Mouse (Mus musculus) gastrocnemius, adult 8-10 months (tissue): ENCODE measurements at regions not wholly inside any gene's neighbourhood (a gene's known extent, or its start where the extent isn't known, plus 50 kb on each side); places are given as distances from the start of the nearest gene placed in this dataset.

Experiments
- DNase-seq, 2 experiments: peaks; one replicate each; pipeline ENCODE4 v3.0.0; 2022; ENCODE audit warnings: low spot score in 2 of 2

DNA sequence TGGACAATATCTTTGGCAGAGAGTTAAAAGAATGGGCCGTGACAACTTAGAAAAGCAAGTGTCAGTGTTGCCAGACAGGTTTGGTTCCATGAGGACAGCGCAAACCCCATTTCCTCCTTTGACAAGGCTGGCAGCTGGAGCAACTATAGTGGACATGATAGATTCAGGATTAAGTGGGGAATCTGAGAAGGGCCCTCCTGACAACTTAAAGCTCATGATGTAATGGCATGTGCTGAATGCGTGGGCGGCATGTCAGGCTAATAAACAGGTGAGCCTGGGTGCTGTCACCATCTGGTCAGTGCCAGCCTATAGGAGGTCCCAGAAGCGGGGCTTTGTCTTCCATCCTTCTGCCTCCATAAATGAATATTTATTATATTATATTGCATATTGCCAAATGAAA lies 326.3 kb downstream of the Gm11361 start:
- no peak for DNase-seq

DNA sequence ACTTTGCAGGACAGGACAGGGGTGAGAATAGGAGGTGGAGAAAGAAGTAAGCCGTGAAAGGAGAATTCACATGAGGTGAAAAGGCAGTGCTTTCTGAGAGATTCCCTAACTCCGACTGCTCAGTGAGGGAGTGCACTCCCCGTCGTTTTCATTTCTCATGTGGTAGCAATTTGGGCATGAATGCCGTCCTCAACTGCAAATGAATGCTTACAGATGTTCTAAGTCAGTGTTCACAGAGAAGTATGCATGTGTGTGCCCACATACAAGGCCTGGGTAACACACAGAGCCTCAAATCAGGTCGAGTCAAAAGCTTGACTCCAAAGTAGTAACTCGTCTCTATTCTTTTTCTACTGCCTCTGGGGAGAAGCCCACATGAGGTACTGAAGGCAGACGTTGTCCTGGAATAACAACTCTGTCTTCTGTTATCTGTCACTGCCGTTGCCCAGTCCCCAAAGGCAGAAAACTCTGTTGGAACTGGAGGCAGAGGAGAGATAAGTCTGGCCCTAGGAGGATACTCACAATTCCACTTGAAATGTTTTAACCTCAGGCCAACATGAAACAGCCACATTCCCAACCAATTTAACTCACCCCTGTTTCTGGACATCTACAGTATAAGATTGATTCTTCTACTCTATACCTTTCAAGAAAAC lies 318.0 kb downstream of the Gm11361 start:
- DNase-seq = no peak

- no peak for DNase-seq
Observed at GRCm38 (mm10) chr13:28573364-28573763, 316.0 kb downstream of the Gm11361 start.

- DNase-seq = no peak
Observed at GRCm38 (mm10) chr13:28572448-28572847, 315.1 kb downstream of the Gm11361 start.

DNA sequence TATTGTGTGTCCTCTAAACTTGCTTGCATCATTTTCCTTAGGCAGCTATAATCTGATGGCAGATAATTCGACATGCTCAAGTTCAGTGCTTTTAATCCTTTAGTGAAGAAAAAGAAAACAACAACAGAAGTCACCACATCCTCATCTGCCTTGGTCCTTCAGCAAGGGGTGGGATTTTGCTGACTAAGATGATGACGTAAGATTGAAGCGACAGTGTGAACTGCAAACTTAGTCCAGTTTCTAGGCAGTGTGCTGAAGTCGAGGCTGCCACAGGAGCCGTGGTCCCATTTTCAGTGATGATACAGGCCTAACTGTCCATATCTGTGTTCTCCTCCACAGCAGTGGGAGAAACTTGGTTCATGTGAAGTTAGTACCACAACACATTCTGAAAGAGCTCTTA lies 314.4 kb downstream of the Gm11361 start:
- DNase-seq = no peak

GRCm38 (mm10) chr13:28563585-28563984 lies 306.3 kb downstream of the Gm11361 start:
- no peak for DNase-seq

DNA sequence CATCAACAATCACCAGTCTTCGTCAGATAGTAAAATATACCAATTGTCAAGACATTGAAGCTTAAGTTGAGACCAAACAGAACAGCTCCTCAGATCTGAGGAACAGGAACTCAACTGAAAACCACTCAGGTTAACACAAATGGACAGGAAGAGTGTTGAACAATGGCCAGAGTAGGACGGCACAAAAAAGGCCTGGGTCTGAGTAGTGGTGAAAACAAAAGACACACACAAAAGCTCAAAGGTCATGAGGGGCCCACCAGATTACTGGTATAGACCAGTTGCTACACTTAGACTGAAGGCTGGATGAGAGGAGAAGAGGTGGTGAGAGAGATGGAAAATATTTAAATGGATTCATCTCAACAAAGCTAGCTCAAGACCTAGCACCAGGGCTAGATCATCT lies 302.8 kb downstream of the Gm11361 start:
- DNase-seq = no peak

- no peak for DNase-seq
Observed at GRCm38 (mm10) chr13:28557032-28557570, 299.8 kb downstream of the Gm11361 start.

DNA sequence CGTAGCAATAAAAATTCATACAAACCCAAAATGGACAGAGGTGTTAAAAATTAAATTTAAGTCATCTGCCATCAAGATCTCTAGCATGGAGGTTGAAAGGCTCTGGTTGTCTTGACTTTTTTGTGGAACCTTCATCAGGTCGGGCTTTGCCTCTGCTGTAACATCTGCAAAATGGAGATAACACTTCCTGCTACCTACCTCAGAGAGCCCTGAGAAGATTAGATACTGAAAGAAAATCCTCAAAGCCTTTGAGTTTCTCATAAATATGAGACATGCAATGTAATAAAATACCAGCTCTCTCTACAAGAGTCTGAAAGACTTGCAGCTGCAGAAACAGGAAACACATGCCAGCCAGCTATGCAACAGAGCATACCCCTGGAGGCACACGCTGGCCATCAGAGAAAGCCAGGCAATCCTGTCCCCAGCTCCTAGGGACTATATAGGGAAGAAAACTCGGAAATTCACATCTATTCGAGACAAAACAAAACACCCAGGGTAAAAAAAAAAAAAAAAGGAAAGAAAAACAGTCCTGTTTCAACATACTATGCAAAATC lies 299.1 kb downstream of the Gm11361 start:
- DNase-seq = no peak

DNA sequence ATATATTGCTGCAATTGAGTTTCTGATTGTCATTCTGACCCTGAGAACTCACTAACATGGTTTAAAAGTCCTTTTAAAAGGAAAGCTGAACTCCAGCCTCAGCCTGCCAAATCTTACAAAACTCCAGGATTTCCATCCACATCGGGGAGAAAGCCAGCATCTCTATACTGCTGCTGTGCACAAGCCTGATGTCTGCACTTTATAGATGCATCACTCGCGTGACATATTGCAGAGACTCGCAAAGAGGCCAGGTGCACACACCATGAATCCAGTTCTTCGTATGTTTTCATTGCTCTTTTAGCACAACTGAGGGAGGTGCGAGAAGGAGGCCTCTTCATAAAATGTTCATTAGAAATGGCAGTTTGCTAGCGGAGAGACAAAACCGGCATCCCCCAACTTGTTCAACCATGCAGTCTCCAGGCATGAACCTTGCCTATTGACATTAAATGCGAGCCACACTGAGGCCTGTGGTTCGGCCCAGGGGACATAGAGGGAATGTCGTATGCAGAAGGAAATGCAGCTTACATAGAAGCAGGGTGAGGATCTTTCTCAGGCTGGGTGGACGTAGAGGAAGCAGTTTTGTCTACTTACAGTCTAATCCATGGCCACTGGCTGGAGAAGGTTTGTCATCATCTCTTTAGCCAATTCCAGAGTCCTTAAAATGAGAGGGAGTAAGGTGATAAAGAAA lies 297.0 kb downstream of the Gm11361 start:
- DNase-seq = no peak

DNA sequence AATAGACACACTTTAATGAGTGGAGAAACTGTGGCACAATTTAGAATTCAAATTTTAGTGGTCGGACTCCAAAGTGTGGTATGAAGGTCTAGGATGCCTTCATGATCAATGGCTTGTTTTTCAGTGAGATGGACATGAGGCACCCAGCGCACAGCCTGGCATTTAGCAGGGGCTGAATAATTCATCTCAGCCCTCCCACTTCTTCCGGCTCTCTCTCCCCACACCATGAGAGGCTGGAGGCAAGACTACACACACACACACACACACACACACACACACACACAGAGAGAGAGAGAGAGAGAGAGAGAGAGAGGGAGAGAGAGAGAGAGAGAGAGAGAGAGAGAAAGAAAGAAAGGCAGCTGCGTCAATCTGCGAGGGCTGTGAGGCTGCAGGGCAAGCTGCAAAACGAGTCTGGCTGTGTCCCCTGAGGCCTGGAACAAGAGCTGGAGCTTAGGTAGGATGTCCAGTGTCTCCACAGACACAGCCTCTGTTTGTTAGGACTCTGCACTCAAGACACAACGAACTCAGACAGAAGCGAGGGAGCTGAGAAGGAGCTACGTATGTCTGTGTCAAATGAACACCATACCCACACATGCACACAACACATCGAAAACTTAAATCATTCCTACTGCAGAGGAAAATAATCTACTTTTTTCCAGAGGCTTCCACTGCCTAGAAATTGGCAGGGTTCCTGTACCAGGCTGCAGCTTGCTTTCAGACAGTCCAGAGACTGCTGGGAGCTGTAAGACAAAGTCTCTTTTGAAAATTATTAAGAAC lies 295.8 kb downstream of the Gm11361 start:
- no peak for DNase-seq

- DNase-seq = no peak
Observed at GRCm38 (mm10) chr13:28551555-28551954, 294.2 kb downstream of the Gm11361 start.

DNA sequence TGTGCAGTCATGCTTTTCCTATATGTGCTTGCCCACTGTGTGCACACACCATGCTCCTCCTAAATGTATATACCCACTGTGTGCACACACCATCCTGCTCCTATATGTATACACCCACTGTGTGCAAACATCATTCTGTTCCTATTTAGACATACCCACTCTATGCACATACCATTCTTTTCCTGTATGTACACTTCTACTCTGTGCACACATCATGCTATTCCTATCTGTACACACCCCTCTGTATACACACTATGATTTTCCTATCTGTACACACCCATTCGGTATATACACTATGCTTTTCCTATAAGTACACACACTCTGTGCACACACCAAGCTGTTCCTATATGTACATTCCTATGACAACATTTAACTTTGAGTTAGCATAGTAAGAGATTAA lies 288.5 kb downstream of the Gm11361 start:
- DNase-seq = no peak

DNA sequence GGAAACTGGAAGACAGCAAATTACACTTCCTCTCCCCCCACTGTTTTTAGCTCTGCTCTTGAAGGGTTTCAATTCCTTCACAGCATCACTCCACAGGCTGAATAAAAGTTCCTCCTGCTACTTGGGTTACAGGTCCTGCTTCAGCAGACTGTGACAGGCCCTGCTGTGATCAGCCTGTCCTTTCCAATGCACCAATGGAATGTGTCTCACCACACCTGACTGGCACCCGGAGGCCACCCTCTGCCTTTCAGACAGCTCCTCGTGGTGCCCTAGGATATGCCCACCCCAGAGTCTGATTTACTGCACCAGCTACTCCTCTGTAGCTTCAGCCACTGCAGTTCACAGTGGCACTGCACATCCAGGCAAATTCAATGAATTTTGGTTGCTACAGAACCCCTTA lies 288.0 kb downstream of the Gm11361 start:
- no peak for DNase-seq

DNA sequence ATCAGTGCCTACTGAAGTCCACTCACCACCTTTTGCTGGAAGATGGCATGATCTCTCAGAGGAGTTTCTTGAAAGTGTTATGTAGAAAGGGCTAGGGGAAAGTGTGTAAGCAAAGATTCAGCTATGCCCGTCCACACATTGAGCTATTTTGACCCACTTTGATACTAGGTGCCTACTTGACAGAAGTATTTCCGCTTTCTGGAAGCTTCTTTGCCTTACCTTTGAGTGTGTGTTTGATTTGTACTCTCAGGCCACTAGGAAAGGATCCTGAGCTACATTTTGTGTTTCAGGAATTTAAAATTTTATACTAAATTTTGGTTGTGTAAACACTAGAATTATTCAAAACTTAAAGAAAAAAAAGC lies 287.5 kb downstream of the Gm11361 start:
- no peak for DNase-seq

DNA sequence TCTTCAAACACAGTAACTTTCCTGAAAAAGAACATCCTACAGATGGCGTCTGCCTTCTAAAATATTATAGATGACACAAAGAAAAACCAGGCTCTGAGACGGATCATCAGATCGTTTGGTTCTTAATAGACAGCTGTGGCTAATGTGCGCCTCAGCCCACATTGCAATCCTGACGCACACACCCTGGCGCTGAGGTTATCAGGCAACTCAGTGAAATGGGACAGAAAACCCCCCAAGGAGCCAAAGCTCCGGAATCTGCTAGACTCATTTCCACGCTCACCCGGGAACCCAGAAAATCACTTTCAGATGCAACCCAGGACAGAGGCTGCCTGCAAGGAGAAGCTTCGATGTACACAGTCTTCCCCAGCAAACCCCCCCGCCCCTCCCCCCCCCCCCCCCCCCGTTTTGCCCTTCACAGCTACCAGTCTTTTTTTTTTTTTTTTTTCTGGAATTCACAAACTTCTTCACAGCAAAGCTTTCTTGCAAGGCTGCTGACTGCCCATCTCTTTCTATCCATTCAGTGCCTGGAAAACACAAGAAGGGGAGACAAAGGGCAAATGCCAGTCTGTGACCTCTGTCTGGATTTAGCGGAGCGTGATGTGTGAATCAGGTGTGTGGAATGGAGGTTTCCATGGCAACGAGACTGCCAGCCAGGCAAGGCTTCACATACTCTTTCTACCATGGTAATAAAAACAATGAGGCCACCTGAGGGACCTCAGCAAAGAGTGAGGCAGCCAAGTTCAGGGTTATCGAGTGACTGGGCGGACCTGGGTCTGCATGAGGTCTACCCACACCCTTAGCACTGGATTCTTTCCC lies 286.9 kb downstream of the Gm11361 start:
- no peak for DNase-seq

DNA sequence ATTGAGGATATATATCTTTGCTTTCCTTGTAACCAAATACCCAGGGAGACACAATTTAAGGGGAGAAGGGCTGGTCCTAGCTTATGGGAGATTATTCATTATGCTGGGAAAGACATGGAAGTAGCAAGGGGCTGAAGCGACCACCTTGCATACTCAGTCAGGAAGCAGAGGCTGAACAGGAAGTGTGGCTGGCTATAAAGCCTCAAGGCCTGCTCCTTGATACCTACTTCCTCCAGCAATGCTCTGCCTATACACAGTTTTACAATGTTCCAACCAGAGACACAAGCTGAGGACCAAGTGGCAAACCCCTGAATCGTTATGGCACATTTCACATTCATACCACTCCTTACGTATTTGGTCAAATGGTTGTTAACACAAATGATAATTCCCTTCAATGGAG lies 284.3 kb downstream of the Gm11361 start:
- DNase-seq = no peak

DNA sequence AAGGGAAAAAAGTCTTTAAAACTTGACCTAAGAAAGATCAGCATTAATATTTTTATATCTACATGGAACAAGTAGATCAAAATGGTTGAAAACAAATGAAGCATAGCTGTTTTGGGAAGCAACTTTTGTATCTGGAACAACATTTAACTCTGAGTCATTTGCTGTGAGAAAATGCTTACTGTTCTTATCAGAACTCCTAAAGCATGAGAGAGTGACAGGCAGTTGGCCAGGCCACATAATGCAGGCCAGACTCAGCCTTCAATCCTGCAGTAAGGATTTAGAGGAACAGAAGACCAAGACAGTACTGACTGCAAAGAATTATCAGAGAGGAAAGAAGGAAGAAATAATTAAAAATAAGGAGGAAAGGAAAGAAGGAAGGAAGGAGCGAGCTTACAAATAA lies 275.8 kb downstream of the Gm11361 start:
- DNase-seq = no peak

GRCm38 (mm10) chr13:28532278-28532677 lies 274.9 kb downstream of the Gm11361 start:
- DNase-seq = peak in 1 of 2 experiments; percentile 28

DNA sequence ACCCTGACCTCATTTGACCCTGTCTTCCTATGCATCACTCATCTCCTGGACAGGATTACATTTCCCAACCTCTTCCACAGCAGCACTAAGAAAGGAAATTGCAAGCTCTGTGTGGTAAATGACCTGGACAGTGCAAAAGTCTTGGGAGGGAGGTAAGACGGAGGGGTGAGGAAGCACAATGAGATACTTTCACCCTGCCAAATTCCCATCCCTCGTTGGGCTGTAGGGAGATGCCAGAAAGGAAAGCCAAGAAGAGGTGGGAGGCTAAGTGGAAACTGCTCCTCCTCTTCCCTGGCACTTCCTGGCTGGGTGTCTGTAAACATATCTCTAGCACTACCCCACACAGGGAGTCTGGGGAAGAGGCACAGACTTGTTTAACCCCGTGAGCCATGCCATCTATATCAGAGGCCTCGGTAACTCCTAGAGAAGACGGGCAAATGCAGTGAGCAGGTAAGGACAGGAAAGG lies 274.2 kb downstream of the Gm11361 start:
- DNase-seq = no peak

DNA sequence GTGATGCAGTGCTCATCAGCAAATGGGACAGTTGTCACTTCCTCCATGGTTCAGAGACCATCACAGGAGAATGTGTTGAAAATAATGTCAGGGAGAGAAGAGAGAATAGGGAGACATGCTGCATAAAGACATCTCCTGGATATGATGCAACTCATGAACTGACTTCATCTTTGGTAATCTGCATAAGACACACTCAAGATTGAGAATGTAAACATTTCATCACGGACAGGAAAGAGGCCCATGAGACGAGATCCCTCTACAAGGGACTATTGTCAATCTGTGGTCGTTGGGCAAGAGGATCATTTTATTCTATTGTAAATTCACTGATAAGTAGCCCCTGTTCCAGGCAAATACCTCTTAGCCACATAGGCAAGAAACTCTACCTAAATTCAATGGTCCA lies 273.6 kb downstream of the Gm11361 start:
- DNase-seq = no peak
